31 mouse cellular contexts compared by ENCODE assay signal in genomic region chr2:93988440-93988839, GRCm38 (mm10). TPM values are rescaled to one million over a fixed set of nuclear protein-coding genes. Genes with fewer than 3 reads are reported as not detected.
DNase-seq lines count a peak whose midpoint lies in the region; ATAC-seq and TF ChIP-seq lines count a peak whose summit lies in the region.
"Had no signal": no experiment of that assay in that cellular context is flagged by ENCODE, and none has a peak within 500 bp of the region (broad histone marks: within the 10 kb centered on the region; RNA-seq: fewer than 3 reads in every experiment).

No protein-coding gene starts in this region.

- no peaks in the 10 kb centered on the region for H3K27me3 ChIP-seq in kidney, embryonic 15.5 days
- H3K27me3 ChIP-seq: embryonic facial prominence, embryonic 12.5 days; embryonic facial prominence, embryonic 15.5 days; heart, embryonic 12.5 days; heart, embryonic 15.5 days had no signal

- no peak overlapping the region for H3K4me2 ChIP-seq in kidney, embryonic 15.5 days
- H3K4me2 ChIP-seq: embryonic facial prominence, embryonic 12.5 days; embryonic facial prominence, embryonic 15.5 days; heart, embryonic 12.5 days; heart, embryonic 15.5 days; hindbrain, embryonic 14.5 days had no signal

- TF ChIP-seq CTCF in layer of hippocampus, adult 2 months (conservative IDR thresholded peaks at IDR 0.05): no peak

- H3K9ac ChIP-seq in kidney, embryonic 15.5 days: no peak overlapping the region
- H3K9ac ChIP-seq: embryonic facial prominence, embryonic 12.5 days; embryonic facial prominence, embryonic 15.5 days; forebrain, postnatal 0 days; heart, embryonic 12.5 days; heart, embryonic 15.5 days; hindbrain, embryonic 14.5 days had no signal

- no peak for DNase-seq in layer of hippocampus, adult 2 months (ENCODE audit: low spot score in 2 of 2)
- DNase-seq in layer of hippocampus, adult 9-11 months: no peak
- peak; percentile 58 for DNase-seq in MEL-GATA-1-ER (ENCODE audit: extremely low read depth, low read depth)
- DNase-seq in kidney, postnatal 25 days: no peak
- no peak for DNase-seq in adrenal gland, postnatal 14 days
- no peak for DNase-seq in adrenal gland, postnatal 4 days (ENCODE audit: low spot score in 2 of 2)
- DNase-seq: adrenal gland, adult 2 months; adrenal gland, postnatal 25 days; B cell, adult 2 months; cerebellum, adult 18-20 months; cerebellum, adult 9-10 months; cerebellum, postnatal 14 days; forebrain, postnatal 0 days; gastrocnemius, adult 2 months; gastrocnemius, postnatal 14 days; heart, adult 18-20 months; heart, postnatal 10 days; heart, postnatal 36 days had no signal

- peaks cover 84% of the 10 kb centered on the region for H3K36me3 ChIP-seq in kidney, embryonic 15.5 days

- H3K9me3 ChIP-seq in kidney, embryonic 15.5 days (replicated peaks): no peaks in the 10 kb centered on the region
- H3K9me3 ChIP-seq: embryonic facial prominence, embryonic 12.5 days; embryonic facial prominence, embryonic 15.5 days; heart, embryonic 12.5 days; heart, embryonic 15.5 days had no signal

- H3K4me3 ChIP-seq in layer of hippocampus, adult 2 months: no peak overlapping the region
- no peak overlapping the region for H3K4me3 ChIP-seq in kidney, embryonic 15.5 days (replicated peaks)
- H3K4me3 ChIP-seq: embryonic facial prominence, embryonic 12.5 days; embryonic facial prominence, embryonic 15.5 days; gastrocnemius, adult 2 months; heart, embryonic 12.5 days; heart, embryonic 15.5 days had no signal

- ATAC-seq in hematopoietic stem cell, adult 5-6 weeks (replicated peaks in 1 of 2; ENCODE audit: insufficient read depth in 1 of 2, low FRiP score in 2 of 2, low TSS enrichment in 1 of 2, low read depth in 1 of 2, poor library complexity in 2 of 2, severe bottlenecking in 2 of 2): peak; percentile 81 to 87
- ATAC-seq in kidney, embryonic 15.5 days (replicated peaks; ENCODE audit: low FRiP score): no peak
- ATAC-seq: forebrain, embryonic 14.5 days; forebrain, postnatal 0 days had no signal

- peaks cover 13% of the 10 kb centered on the region for H3K4me1 ChIP-seq in kidney, embryonic 15.5 days
- H3K4me1 ChIP-seq: embryonic facial prominence, embryonic 15.5 days had no signal

- 92% methylated on average over 2 of the region's 2 CpGs for WGBS in kidney, embryonic 15.5 days

- H3K27ac ChIP-seq in layer of hippocampus, adult 2 months: peak overlapping the region; percentile 32; the same call in 1 of the 2 replicates
- H3K27ac ChIP-seq in kidney, embryonic 15.5 days: no peak overlapping the region
- H3K27ac ChIP-seq: embryonic facial prominence, embryonic 12.5 days; embryonic facial prominence, embryonic 15.5 days; gastrocnemius, adult 2 months; heart, embryonic 15.5 days; hindbrain, embryonic 14.5 days had no signal

RNA-seq across cellular contexts. Expression of gene Gm27027, which starts 7.7 kb away (rescaled TPM):
- not detected for total RNA-seq in layer of hippocampus, adult 2 months (2021)
- total RNA-seq in hematopoietic stem cell, adult 5-6 weeks (2017): not detected in 2 replicates
- total RNA-seq in adrenal gland, postnatal 14 days (2021): not detected in 2 replicates
- not detected in 2 replicates for polyA plus RNA-seq in kidney, embryonic 15.5 days (2015; fragmentation: Nextera tagmentation; extraction: Ambion mirVana)
- not detected for total RNA-seq in adrenal gland, postnatal 4 days (2021)
- total RNA-seq: adrenal gland, adult 2 months; adrenal gland, postnatal 25 days; forebrain, postnatal 0 days; gastrocnemius, adult 2 months; gastrocnemius, postnatal 4 days; heart, adult 18-20 months; heart, postnatal 36 days had no signal
- polyA plus RNA-seq: adrenal gland, adult 2 months; embryonic facial prominence, embryonic 12.5 days; embryonic facial prominence, embryonic 15.5 days; forebrain, embryonic 11.5 days; forebrain, embryonic 14.5 days; forebrain, postnatal 0 days; frontal cortex, adult 2 months; heart, embryonic 12.5 days; heart, embryonic 15.5 days; hindbrain, embryonic 11.5 days; hindbrain, embryonic 14.5 days; intestine, embryonic 14.5 days had no signal

RNA-seq across cellular contexts. Expression of gene Alkbh3, which starts 22.2 kb away (rescaled TPM):
- 10 to 100 TPM; 22.7 to 28.1 TPM for total RNA-seq in layer of hippocampus, adult 2 months (2021)
- total RNA-seq in hematopoietic stem cell, adult 5-6 weeks (2017): 29.3 and 39.2 TPM in 2 replicates
- total RNA-seq in adrenal gland, postnatal 14 days (2021): 48.8 and 65.8 TPM in 2 replicates
- polyA plus RNA-seq in kidney, embryonic 15.5 days (2015; fragmentation: Nextera tagmentation; extraction: Ambion mirVana): 59.3 and 69.5 TPM in 2 replicates
- total RNA-seq in adrenal gland, postnatal 4 days (2021): 10 to 100 TPM; 73.1 to 76.3 TPM

RNA-seq across cellular contexts. Expression of gene Gm13889, which starts 31.4 kb away (rescaled TPM):
- 10 to 100 TPM; 50.5 to 51.2 TPM for total RNA-seq in layer of hippocampus, adult 2 months (2021)
- total RNA-seq in hematopoietic stem cell, adult 5-6 weeks (2017): not detected in 2 replicates
- total RNA-seq in adrenal gland, postnatal 14 days (2021): 29.6 and 43.3 TPM in 2 replicates
- polyA plus RNA-seq in kidney, embryonic 15.5 days (2015; fragmentation: Nextera tagmentation; extraction: Ambion mirVana): 9.2 and 11.1 TPM in 2 replicates
- 10 to 100 TPM; 26.7 to 28.4 TPM for total RNA-seq in adrenal gland, postnatal 4 days (2021)

Comparison
In these comparisons a context has a peak if more than half of its experiments do, and no peak if none do; other contexts are left out.
1. RNA of gene Gm13889, which starts 31.4 kb away (total RNA-seq): 50.5 to 51.2 TPM in layer of hippocampus, adult 2 months, 29.6 to 43.3 TPM in adrenal gland, postnatal 14 days and 26.7 to 28.4 TPM in adrenal gland, postnatal 4 days; not detected in hematopoietic stem cell, adult 5-6 weeks; every median in the first group is over 10 times any median in the second.